Mouse (Mus musculus) common myeloid progenitor, adult 5-6 weeks (primary cell): Measurements from ENCODE around the gene Ucma. TPM values are rescaled to one million over a fixed set of nuclear protein-coding genes. Genes with fewer than 3 reads are reported as not detected.
"Not testable (repeated sequence)": the region's sequence is repeated elsewhere in the genome, so short reads cannot be mapped to it uniquely, and the experiment has no call there.

Source experiments
- ATAC-seq: replicated peaks from 2 replicates; pipeline ENCODE4 v1.8.0; 2016; ENCODE audit warnings: low read depth, mild to moderate bottlenecking, moderate TSS enrichment, inconsistent platforms; ENCODE audit not compliant: poor library complexity, severe bottlenecking
- total RNA-seq: library from RNA; stranded (forward); fragments of 200-1000, 187-1606 nt; gene quantifications from 2 replicates; pipeline ENCODE4 v1.2.3, GENCODE M21; 2017

Ucma gene
- total RNA-seq: not detected in 2 replicates

- no peak for ATAC-seq
Measured at GRCm38 (mm10) chr2:4975807-4976206, at the start of gene Ucma. Gene Ucma (plus strand): TSS chr2:4976122.

- no peak for ATAC-seq
Measured at GRCm38 (mm10) chr2:4927391-4927790, 48.5 kb upstream of the Ucma start.

DNA sequence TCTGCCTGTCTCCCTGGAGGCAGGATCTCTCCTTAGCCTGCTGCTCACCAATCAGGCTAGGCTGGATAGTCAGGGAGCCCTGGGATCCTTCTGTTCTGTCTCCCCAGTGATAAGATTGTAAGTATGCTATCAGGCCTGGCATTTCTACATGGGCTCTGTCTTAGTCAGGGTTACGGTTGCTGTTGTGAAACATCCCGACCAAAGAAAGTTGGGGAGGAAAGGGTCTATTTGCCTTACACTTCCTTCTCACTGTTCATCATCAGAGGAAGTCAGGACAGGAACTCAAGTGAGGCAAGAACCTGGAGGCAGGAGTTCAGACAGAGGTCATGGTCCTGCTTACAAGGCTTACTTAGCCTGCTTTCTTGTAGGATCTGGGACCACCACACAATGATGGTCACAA lies 46.7 kb upstream of the Ucma start:
- peak; percentile 47; the same call in 1 of the 2 replicates for ATAC-seq

DNA sequence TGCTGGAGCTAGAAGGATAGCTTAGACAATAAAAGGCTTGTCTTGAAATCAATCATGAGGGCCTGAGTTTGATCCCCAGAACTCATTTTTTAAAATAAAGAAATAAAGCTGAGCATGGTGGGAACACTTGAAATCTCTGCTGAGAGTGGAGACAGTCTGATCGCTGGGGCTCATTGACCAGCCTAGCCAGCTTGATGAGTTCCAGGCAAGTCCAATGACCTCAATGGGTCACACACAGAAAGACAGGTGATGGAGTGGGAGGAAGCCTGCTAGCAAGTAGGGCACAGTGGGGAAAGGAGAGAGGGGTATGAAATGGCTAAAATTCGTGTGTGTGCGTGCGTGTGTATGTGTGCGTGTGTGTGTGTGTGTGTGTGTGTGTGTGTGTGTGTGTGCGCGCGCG lies 41.4 kb upstream of the Ucma start:
- no peak for ATAC-seq

GRCm38 (mm10) chr2:4937931-4938330 lies 38.0 kb upstream of the Ucma start:
- no peak for ATAC-seq

- ATAC-seq: no peak
Measured at GRCm38 (mm10) chr2:4940861-4941260, 35.1 kb upstream of the Ucma start.

- not testable (repeated sequence) for ATAC-seq
Measured at GRCm38 (mm10) chr2:4949691-4950090, 26.2 kb upstream of the Ucma start.

GRCm38 (mm10) chr2:4950986-4951385 lies 24.9 kb upstream of the Ucma start:
- no peak for ATAC-seq

DNA sequence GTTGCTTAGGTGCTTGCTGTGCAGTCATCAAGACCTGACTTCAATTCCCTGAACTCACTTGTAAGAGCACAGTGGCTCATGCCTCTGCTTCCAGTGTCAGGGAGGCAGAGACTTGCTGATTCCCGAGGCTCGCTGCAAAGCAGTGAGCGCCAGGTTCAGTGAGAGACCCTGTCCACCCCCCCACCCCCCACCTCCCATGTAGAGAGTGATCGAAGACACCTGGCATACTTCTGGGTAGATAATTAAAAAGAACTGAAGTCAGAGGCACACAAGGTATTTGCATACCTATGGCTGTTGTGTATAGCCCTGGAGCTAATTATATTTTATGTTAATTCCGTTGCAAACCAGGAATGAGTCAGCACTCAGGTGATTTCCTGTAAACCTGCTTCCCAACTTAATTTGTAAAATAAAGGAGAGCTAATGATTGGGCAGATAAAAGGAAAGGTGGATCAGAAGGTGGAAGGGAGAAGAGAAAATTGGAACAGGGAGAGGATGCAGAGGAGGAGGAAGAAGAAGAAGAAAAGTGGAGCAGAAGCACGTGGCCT lies 21.6 kb upstream of the Ucma start:
- ATAC-seq: no peak

- no peak for ATAC-seq
Measured at GRCm38 (mm10) chr2:4958039-4958438, 17.9 kb upstream of the Ucma start.

- ATAC-seq: no peak
Measured at GRCm38 (mm10) chr2:4967806-4968205, 8.1 kb upstream of the Ucma start.

DNA sequence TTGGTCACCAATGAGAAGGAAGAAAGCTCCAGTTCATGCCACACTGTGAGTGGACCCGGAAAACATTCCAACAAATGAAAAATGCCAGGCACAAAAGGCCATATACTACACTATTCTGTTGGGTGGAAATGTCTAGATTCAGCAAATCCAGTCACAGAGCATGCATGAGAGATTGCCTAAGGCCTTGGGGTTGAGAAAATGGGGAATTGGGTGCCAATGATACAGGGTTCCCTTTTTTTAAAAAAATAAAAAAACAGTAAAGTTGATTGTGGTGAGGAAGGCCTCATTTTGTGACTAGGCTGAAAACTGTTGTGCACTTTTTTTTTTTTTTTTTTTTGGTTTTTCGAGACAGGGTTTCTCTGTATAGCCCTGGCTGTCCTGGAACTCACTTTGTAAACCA lies 6.8 kb upstream of the Ucma start:
- no peak for ATAC-seq

- no peak for ATAC-seq
Measured at GRCm38 (mm10) chr2:4978091-4978490, 2.2 kb downstream of the Ucma start.

DNA sequence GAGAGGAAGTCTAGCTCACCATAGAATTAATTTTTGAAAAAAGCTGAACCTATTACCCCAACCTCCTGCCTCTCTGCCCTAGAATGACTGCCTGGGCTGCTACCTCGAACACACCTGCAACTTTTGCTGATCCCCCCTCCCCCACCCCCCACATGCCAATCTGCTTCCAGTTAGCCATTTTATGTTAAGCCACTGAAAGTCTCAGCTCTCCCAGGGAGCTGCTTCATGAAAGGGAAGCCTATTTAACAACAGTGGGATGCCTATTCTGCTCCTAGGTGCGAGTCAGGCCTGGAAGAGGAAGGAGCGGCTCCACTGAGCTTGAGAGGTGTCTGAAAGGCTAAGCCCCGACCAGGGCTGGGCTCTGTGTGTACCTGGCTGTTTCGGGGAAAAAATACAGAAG lies 8.1 kb downstream of the Ucma start:
- no peak for ATAC-seq

GRCm38 (mm10) chr2:4985000-4985399 lies 9.1 kb downstream of the Ucma start:
- ATAC-seq: no peak

DNA sequence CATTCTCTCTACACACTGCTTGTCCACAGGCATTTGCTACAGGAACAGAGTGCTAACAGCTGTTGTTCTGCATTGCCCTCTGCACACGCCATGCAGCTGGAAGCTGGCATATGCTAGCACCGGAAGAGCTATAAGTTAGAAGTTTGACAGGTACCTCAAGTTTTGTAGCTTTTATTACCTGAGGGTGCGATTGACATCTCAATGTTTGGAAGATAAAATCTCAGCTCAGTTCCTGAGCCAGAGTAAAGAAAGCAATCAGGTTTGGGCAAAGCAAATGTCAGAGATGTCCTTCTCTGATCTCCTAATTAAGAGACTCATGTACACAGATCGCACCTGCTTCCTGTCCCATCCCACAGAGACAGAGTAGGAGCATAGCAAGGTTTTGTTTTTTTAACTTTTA lies 10.9 kb downstream of the Ucma start:
- ATAC-seq: no peak

DNA sequence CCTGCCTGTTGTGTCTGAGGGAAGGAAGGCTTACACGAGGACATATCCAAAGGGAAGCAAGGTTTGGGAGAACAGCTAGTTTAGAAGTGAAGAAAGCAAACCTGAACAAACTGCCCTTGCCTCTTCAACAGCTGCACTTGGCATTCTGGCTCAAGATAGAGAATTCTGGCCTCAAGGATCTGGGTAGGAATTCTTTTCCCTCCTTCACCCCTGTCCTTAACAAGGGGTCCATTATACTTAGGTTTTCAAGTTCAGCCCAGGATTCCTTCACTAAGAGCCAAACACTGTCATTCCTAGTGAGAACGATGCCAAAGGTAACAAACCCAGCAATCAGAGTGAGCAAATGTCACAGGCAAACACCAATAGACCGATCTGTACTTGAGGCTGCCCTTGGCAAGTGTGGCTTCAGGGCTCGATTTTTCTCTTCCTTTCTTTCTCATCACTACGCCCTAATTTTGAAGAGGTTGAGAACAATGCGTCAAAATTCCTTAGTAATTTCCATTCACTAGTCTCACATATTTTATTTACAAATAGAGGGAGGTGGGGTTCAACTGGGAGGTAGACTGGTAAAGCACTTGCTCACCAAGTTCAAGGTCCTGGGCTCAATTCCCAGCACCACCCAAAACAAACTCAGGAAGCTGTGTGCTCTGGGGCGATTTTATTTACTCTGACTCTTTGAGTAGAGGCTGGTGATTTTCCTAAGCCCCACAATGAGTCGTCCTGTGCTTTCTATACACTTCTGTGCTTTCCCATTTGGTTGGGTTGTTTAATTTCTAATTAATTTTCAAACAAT lies 11.7 kb downstream of the Ucma start:
- ATAC-seq: no peak

DNA sequence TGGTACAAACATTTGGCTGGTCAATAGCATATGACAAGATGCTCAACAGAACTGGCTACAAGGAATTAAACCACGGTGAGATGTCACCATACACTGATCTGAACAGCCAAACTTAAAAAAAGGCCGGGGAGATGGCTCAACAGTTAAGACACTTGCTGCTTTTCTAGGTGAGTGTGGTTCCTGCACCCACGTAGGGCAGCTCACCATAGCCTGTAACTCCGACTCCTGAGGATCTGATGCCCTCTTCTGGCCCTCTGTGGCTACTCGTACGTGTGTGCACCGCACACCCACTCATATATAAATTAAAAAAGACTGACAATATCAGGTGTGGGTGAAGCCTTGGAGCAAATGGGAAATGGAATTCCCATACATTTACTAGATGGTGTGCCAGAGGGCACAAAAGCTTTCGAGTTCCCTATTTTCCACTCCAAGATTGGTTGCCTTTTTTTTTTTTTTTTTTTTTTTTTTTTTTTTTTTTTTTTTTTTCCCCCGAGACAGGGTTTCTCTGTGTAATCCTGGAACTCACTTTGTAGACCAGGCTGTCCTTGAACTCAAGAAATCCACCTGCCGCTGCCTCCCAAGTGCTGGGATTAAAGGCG lies 13.0 kb downstream of the Ucma start:
- ATAC-seq: peak; percentile 60; the same call in 1 of the 2 replicates

GRCm38 (mm10) chr2:4993584-4993983 lies 17.7 kb downstream of the Ucma start:
- no peak for ATAC-seq

- ATAC-seq: no peak
Measured at GRCm38 (mm10) chr2:4994436-4994835, 18.5 kb downstream of the Ucma start.

DNA sequence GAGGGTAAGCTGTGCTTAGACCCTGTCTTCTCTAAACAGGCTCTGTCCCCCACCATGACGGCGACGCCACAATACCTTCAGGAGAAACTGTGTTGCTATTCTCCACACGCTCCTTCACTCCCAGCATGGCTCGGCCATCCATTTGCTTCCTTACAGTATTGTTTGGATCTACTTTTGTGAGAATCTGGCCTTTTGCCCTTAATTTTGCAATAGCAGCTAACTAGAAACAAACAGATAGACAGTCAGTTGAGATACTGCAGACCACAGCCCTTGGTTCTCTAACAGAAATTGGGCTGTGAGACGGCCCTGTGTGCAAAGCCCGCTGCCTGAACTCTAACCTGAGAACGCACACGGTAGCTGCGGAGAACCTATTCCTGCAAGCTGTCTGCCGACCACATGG lies 19.7 kb downstream of the Ucma start:
- ATAC-seq: no peak

DNA sequence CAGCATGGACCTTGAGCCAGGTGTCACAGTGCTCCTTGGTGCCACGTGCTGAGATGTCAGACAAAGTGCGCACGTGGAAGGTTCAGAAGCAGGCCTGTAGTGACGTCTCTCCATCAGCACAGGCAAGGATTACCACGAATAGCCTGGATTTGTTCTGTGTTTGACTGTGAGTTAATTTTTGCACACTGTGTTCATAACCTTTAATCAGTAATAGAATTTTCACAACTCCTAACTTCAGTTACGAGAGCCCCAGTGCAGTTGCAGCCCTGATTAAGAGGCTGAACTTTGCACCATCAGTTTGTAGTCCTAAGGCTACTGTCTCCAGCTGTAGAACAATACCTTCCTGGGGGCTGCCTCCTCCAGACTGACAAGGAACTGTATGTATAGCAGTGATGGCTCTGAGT lies 20.5 kb downstream of the Ucma start:
- no peak for ATAC-seq
